Mouse (Mus musculus) CH12.LX (cell line): ENCODE measurements at regions not wholly inside any gene's neighbourhood (a gene's known extent, or its start where the extent isn't known, plus 50 kb on each side); places are given as distances from the start of the nearest gene placed in this dataset.

Experiments
- DNase-seq: peaks from one replicate; pipeline ENCODE4 v3.0.0-alpha.2; 2013; ENCODE audit errors: extremely low read depth
- H3K27ac ChIP-seq: 2 replicates; pipeline ENCODE4 v1.5.1; 2012; ENCODE audit warnings: low read depth, mild to moderate bottlenecking, control low read depth, moderate library complexity; ENCODE audit not compliant: insufficient read depth
- H3K27me3 ChIP-seq: replicated peaks from 2 replicates; pipeline ENCODE3; 2012; ENCODE audit warnings: inconsistent platforms
- H3K36me3 ChIP-seq, 2 experiments: replicated peaks in 1 of 2; 2 replicates each; pipeline versions ENCODE3 to v1.6.1; 2012; ENCODE audit warnings: inconsistent platforms in 1 of 2, low read length in 1 of 2, mild to moderate bottlenecking in 1 of 2, mixed read lengths in 1 of 2, moderate library complexity in 1 of 2; ENCODE audit not compliant: control insufficient read depth in 1 of 2, insufficient read depth in 1 of 2
- H3K4me1 ChIP-seq, 2 experiments: 2 replicates each; pipeline ENCODE4 v1.6.1; 2012; ENCODE audit warnings: inconsistent platforms in 1 of 2, moderate library complexity in 1 of 2; ENCODE audit not compliant: insufficient read depth in 2 of 2, control insufficient read depth in 1 of 2
- H3K4me2 ChIP-seq: 2 replicates; pipeline ENCODE4 v1.6.1; 2012; ENCODE audit warnings: low read depth, mild to moderate bottlenecking, control low read depth; ENCODE audit not compliant: poor library complexity, insufficient read depth, severe bottlenecking
- H3K4me3 ChIP-seq, 3 experiments: fragments of 150-350 bp in 1 of 3; sonication (generic) in 1 of 3; replicated peaks in 1 of 3; 2 replicates each; pipeline versions ENCODE3 to v1.5.1; 2011 to 2012; ENCODE audit warnings: low read depth in 2 of 3, low read length in 2 of 3, mild to moderate bottlenecking in 2 of 3, moderate library complexity in 2 of 3, control low read depth in 1 of 3, improper control_type of control experiment in 1 of 3, inconsistent platforms in 1 of 3, mixed read lengths in 1 of 3; ENCODE audit not compliant: poor library complexity in 1 of 3
- H3K79me2 ChIP-seq: replicated peaks from 2 replicates; pipeline ENCODE4 v1.6.1; 2012; ENCODE audit warnings: mild to moderate bottlenecking, moderate library complexity; ENCODE audit not compliant: control insufficient read depth, poor library complexity, insufficient read depth, severe bottlenecking; ENCODE audit errors: extremely low read depth
- H3K9ac ChIP-seq: 2 replicates; pipeline ENCODE4 v1.6.1; 2012; ENCODE audit warnings: low read depth, mild to moderate bottlenecking, control low read depth, moderate library complexity; ENCODE audit not compliant: insufficient read depth
- H3K9me3 ChIP-seq: replicated peaks from 2 replicates; pipeline ENCODE3; 2012; ENCODE audit warnings: low read length, inconsistent platforms, mixed read lengths
- BHLHE40 ChIP-seq: IDR thresholded peaks from 2 replicates; pipeline ENCODE4 v1.6.1; 2011; ENCODE audit warnings: mild to moderate bottlenecking, low read depth, low read length, improper control_type of control experiment
- CHD1 ChIP-seq: IDR thresholded peaks from 2 replicates; pipeline ENCODE4 v1.6.1; 2012; ENCODE audit warnings: low read depth, low read length, improper control_type of control experiment, inconsistent platforms
- CHD2 ChIP-seq: IDR thresholded peaks from 2 replicates; pipeline ENCODE4 v1.6.1; 2011; ENCODE audit warnings: low read length, improper control_type of control experiment
- E2F4 ChIP-seq: IDR thresholded peaks from 2 replicates; pipeline ENCODE4 v1.6.1; 2011; ENCODE audit warnings: low read depth, low read length, improper control_type of control experiment; ENCODE audit not compliant: insufficient replicate concordance
- EP300 ChIP-seq: IDR thresholded peaks from 2 replicates; pipeline ENCODE4 v1.6.1; 2011; ENCODE audit warnings: low read length, improper control_type of control experiment
- GABPA ChIP-seq: IDR thresholded peaks from 2 replicates; pipeline ENCODE4 v1.6.1; 2012; ENCODE audit warnings: low read depth, low read length, improper control_type of control experiment, inconsistent platforms; ENCODE audit not compliant: insufficient replicate concordance
- KAT2A ChIP-seq: IDR thresholded peaks from 2 replicates; pipeline ENCODE4 v1.6.1; 2012; ENCODE audit warnings: low read length, improper control_type of control experiment, inconsistent platforms; ENCODE audit not compliant: insufficient replicate concordance
- MAZ ChIP-seq: IDR thresholded peaks from 2 replicates; pipeline ENCODE4 v1.6.1; 2012; ENCODE audit warnings: low read depth, mild to moderate bottlenecking, inconsistent platforms, low read length, improper control_type of control experiment, moderate library complexity
- MEF2A ChIP-seq: IDR thresholded peaks from 2 replicates; pipeline ENCODE4 v1.6.1; 2014; ENCODE audit warnings: low read depth, mild to moderate bottlenecking, inconsistent platforms, low read length, improper control_type of control experiment, borderline replicate concordance
- MXI1 ChIP-seq: IDR thresholded peaks from 2 replicates; pipeline ENCODE4 v1.6.1; 2011; ENCODE audit warnings: mild to moderate bottlenecking, low read depth, low read length, improper control_type of control experiment
- MYC ChIP-seq: IDR thresholded peaks from 2 replicates; pipeline ENCODE4 v1.6.1; 2011; ENCODE audit warnings: low read depth, mild to moderate bottlenecking, improper control_type of control experiment, low read length
- POLR2A ChIP-seq: IDR thresholded peaks from 2 replicates; pipeline ENCODE4 v1.6.1; 2011; ENCODE audit warnings: low read depth, mild to moderate bottlenecking, improper control_type of control experiment, low read length
- POLR2AphosphoS2 ChIP-seq: IDR thresholded peaks from 2 replicates; pipeline ENCODE4 v1.6.1; 2011; ENCODE audit warnings: low read depth, low read length, improper control_type of control experiment
- RCOR1 ChIP-seq: conservative IDR thresholded peaks from 2 replicates; pipeline ENCODE4 v1.6.1; 2012; ENCODE audit warnings: low read depth, mild to moderate bottlenecking, inconsistent platforms, low read length, improper control_type of control experiment
- SIN3A ChIP-seq: IDR thresholded peaks from 2 replicates; pipeline ENCODE4 v1.6.1; 2012; ENCODE audit warnings: low read length, improper control_type of control experiment, inconsistent platforms
- SMC3 ChIP-seq: IDR thresholded peaks from 2 replicates; pipeline ENCODE4 v1.6.1; 2011; ENCODE audit warnings: low read depth, low read length, improper control_type of control experiment
- TCF12 ChIP-seq: IDR thresholded peaks from 2 replicates; pipeline ENCODE4 v1.6.1; 2014; ENCODE audit warnings: low read depth, mild to moderate bottlenecking, inconsistent platforms, low read length, improper control_type of control experiment
- UBTF ChIP-seq: IDR thresholded peaks from 2 replicates; pipeline ENCODE4 v1.6.1; 2012; ENCODE audit warnings: low read depth, mild to moderate bottlenecking, inconsistent platforms, low read length, improper control_type of control experiment, moderate library complexity
- ZNF384 ChIP-seq: IDR thresholded peaks from 2 replicates; pipeline ENCODE4 v1.6.1; 2012; ENCODE audit warnings: low read depth, low read length, improper control_type of control experiment, inconsistent platforms
- dilution Hi-C: fragments of 300-500 bp; cut with MboI; formaldehyde crosslinking; loops from 2 replicates; pipeline ENCODE4 v1.14.3; 2020; ENCODE audit warnings: low sequenced_read_pairs; ENCODE audit not compliant: extremely low pct_unique_long_range_greater_than_20kb, extremely low pct_ligation_motif_present
- in situ Hi-C: fragments of 300-500 bp; cut with MboI; formaldehyde crosslinking; loops from 3 replicates; pipeline ENCODE4 v1.14.3; 2019; ENCODE audit warnings: low sequenced_read_pairs, low pct_ligation_motif_present, low pct_unique_long_range_greater_than_20kb, mixed read lengths

DNA sequence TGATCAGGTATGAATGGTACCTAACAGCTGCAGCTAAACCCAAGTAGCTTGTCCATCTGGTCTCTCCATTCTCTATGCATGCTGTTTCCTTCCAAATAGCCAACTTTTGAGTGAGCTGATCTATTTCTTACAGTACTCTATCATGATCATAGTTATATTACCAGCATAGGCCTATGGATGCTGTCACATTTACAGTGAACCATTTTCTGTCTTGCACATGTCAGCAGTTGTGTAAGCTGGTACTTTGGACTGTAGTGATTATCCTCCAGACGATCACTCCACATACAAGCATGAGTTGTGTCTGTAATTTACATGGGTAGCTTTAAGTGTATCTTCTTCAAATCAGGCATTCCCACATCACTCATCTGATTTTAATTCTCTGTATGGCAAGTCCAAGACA is 158.2 kb upstream of the Mctp2 start:
- TF ChIP-seq TCF12 (no peak), POLR2AphosphoS2 (no peak), SIN3A (no peak), RCOR1 (no peak), CHD1 (no peak), E2F4 (no peak), POLR2A (no peak), SMC3 (no peak)
- in situ Hi-C loops, result no loop called here
- dilution Hi-C loops, result no loop called here
- Histone ChIP-seq H3K4me3 (no peak overlapping the region), H3K9ac (no peak overlapping the region), H3K9me3 (peaks cover 2% of the 10 kb centered on the region), H3K36me3 (no peaks in the 10 kb centered on the region), H3K27me3 (peaks cover 3% of the 10 kb centered on the region), H3K4me2 (no peak overlapping the region), H3K79me2 (no peaks in the 10 kb centered on the region), H3K27ac (no peak overlapping the region), H3K4me1 (peaks cover 0 to 12% of the 10 kb centered on the region in 2 experiments; a peak in 2 of 4 replicates)
- DNase-seq, result no peak

DNA sequence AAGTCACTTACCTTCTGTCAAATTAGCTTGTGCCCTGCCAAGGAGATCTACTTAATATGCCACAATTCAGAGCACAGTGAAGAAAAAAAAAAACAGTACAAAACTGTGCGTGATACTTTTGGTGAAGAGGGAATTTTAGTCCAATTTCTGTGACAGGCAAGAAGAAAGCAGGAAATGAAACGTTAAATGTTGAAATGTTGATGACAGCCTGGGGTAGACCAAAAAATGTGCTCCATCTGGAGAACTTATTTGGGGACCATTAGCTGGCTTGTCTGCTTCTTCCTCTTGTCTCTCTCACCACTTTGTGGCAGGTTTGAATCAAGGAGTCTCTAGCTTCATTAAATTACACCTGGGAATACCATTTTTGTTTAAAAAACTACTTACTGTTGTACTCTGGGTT is 163.3 kb upstream of the Mctp2 start:
- H3K27ac ChIP-seq, result no peak overlapping the region
- H3K9me3 ChIP-seq, result peaks cover 6% of the 10 kb centered on the region
- in situ Hi-C loops (no loop called here), dilution Hi-C loops (no loop called here)
- H3K4me2 ChIP-seq, result no peak overlapping the region
- H3K4me3 ChIP-seq, result no peak overlapping the region
- H3K9ac ChIP-seq, result no peak overlapping the region
- no peaks in the 10 kb centered on the region for H3K79me2 ChIP-seq
- DNase-seq, result no peak
- H3K36me3 ChIP-seq, result no peaks in the 10 kb centered on the region
- TF ChIP-seq POLR2A, result no peak
- no peak for TF ChIP-seq GABPA
- no peak for TF ChIP-seq EP300
- no peak for TF ChIP-seq MAZ
- no peak for TF ChIP-seq KAT2A
- no peak for TF ChIP-seq POLR2AphosphoS2
- no peaks in the 10 kb centered on the region for H3K4me1 ChIP-seq
- H3K27me3 ChIP-seq, result peaks cover 1% of the 10 kb centered on the region

DNA sequence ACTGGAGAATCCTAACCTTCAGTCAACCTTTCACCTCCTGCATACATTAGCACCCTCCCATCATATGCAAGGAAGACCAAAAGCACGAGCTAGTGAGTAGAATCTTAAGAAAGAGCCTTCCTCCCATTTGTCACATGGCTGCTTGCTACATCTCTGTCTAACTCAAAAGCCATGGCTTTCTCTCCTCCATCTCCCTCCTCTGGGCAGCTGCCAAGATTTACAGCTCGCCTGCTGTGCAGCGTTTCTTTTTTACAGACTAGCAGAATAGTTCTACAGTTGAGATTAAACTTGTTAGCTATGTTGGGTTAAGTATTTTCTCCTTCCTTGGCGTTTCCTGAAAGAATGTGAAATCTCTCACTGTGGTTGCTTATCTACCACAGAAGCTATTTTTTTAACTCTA is 168.3 kb upstream of the Mctp2 start:
- no peaks in the 10 kb centered on the region for H3K79me2 ChIP-seq
- no peaks in the 10 kb centered on the region for H3K27me3 ChIP-seq
- H3K27ac ChIP-seq, result no peak overlapping the region
- H3K4me2 ChIP-seq, result no peak overlapping the region
- in situ Hi-C loops, result no loop called here
- no peak overlapping the region for H3K4me3 ChIP-seq
- H3K9ac ChIP-seq, result no peak overlapping the region
- H3K36me3 ChIP-seq, result no peaks in the 10 kb centered on the region
- DNase-seq, result no peak
- H3K4me1 ChIP-seq, result peaks cover 0 to 3% of the 10 kb centered on the region in 2 experiments; a peak in 1 of 4 replicates
- dilution Hi-C loops, result no loop called here
- peaks cover 3% of the 10 kb centered on the region for H3K9me3 ChIP-seq
- TF ChIP-seq BHLHE40 (no peak), CHD2 (no peak), CHD1 (no peak), MYC (no peak), UBTF (no peak), ZNF384 (no peak), MXI1 (no peak), MEF2A (no peak)
